Mouse (Mus musculus) thymus, adult 2 months (tissue): ENCODE data around the gene Uqcc2.

Experiments used
- CTCF ChIP-seq: fragments of 200-500 bp; IDR thresholded peaks from 2 replicates; pipeline ENCODE4 v1.5.1; 2012; ENCODE audit warnings: mild to moderate bottlenecking, control low read depth, low read length, moderate library complexity, borderline replicate concordance; ENCODE audit not compliant: control insufficient read depth, poor library complexity, insufficient read depth; ENCODE audit errors: extremely low read depth
- POLR2A ChIP-seq: fragments of 200-500 bp; IDR thresholded peaks from 2 replicates; pipeline ENCODE4 v1.6.1; 2012; ENCODE audit warnings: mild to moderate bottlenecking, low read length, control low read depth, moderate library complexity; ENCODE audit not compliant: control insufficient read depth, poor library complexity, insufficient read depth; ENCODE audit errors: extremely low read depth

DNA sequence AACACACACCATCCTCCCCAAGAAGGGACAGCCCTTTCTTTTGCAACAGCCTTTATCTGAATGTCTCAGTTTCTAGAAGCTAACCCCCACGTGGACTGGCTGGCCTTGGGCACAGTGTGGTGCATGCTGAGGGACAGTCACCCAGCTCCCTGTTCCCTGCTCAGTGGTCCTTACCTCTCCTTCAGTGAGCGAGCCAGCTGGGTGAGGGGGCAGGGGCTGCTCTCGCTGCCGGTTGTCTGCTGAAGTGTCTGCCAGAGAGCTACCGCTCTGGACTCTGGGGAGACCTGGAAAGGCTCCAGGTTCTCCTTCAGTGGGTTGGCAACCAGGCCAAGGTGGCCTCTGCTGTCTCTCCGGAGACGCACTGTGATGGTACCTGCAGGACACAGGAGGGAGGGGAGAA, 17.2 kb upstream of the Uqcc2 start:
- TF ChIP-seq CTCF (no peak), POLR2A (no peak)
